Mouse (Mus musculus): ENCODE results near the gene Cd40lg. TPM values are rescaled to one million over a fixed set of nuclear protein-coding genes. Genes with fewer than 3 reads are reported as not detected.

The Cd40lg gene
- total and polyA plus RNA-seq, 2 experiments from 2014 or later, result not detected

DNA sequence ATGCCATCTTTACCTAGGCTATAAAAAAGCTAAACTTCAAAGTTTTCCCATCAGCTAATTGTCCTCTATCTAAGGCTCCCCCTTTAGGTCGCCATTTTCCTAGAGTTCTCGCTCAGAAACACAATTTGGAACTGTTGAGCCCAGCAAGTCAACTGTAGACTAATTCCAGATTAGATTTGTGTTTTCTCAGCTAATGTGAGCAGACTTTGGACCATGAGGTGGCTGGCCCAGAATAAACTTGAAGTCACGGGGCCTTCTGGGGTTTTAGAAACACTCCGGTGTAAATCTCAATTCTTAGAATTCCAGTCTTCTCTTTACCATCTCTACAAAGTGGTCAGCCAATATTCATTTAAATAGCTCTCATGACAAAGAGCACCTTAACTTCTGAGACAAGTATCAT lies 3.6 kb downstream of the Cd40lg start:
- Histone ChIP-seq H3K9me3 (ENCODE audit: low read length) (no peaks in the 10 kb centered on the region), H3K4me1 (ENCODE audit: insufficient read depth, low read length) (no peaks in the 10 kb centered on the region), H3K9ac (replicated peaks; ENCODE audit: low read length, poor library complexity, severe bottlenecking) (no peak overlapping the region), H3K27me3 (ENCODE audit: insufficient read depth, low read length) (no peaks in the 10 kb centered on the region), H3K4me2 (ENCODE audit: low read depth, low read length, poor library complexity, severe bottlenecking) (no peak overlapping the region), H3K27ac (ENCODE audit: low read depth, low read length) (no peak overlapping the region), H3K36me3 (ENCODE audit: insufficient read depth, low read length) (no peaks in the 10 kb centered on the region), H3K4me3 (ENCODE audit: low read depth, low read length) (no peak overlapping the region)
- ATAC-seq (ENCODE audit: low FRiP score) (no peak), DNase-seq (ENCODE audit: low spot score) (no peak)
- 94% methylated on average over 4 of the region's 4 CpGs for WGBS
- no peak for TF ChIP-seq CTCF (IDR thresholded peaks at IDR 0.05)

- ATAC-seq (ENCODE audit: low FRiP score) (no peak), DNase-seq (ENCODE audit: low spot score) (no peak)
- H3K9ac ChIP-seq (replicated peaks; ENCODE audit: low read length, poor library complexity, severe bottlenecking), result no peak overlapping the region
- H3K4me3 ChIP-seq (ENCODE audit: low read depth, low read length), result no peak overlapping the region
- no peaks in the 10 kb centered on the region for H3K4me1 ChIP-seq (ENCODE audit: insufficient read depth, low read length)
- H3K4me2 ChIP-seq (ENCODE audit: low read depth, low read length, poor library complexity, severe bottlenecking), result no peak overlapping the region
- TF ChIP-seq CTCF (IDR thresholded peaks at IDR 0.05), result no peak
- H3K9me3 ChIP-seq (ENCODE audit: low read length), result no peaks in the 10 kb centered on the region
- WGBS, result 60% methylated on average over 5 of the region's 5 CpGs
- no peak overlapping the region for H3K27ac ChIP-seq (ENCODE audit: low read depth, low read length)
- H3K27me3 ChIP-seq (ENCODE audit: insufficient read depth, low read length), result no peaks in the 10 kb centered on the region
- no peaks in the 10 kb centered on the region for H3K36me3 ChIP-seq (ENCODE audit: insufficient read depth, low read length)
Observed at GRCm38 (mm10) chrX:57216271-57216670, 4.3 kb downstream of the Cd40lg start.

- Histone ChIP-seq H3K27ac (ENCODE audit: low read depth, low read length) (no peak overlapping the region), H3K4me1 (ENCODE audit: insufficient read depth, low read length) (no peaks in the 10 kb centered on the region), H3K9ac (replicated peaks; ENCODE audit: low read length, poor library complexity, severe bottlenecking) (no peak overlapping the region), H3K9me3 (ENCODE audit: low read length) (no peaks in the 10 kb centered on the region), H3K4me3 (ENCODE audit: low read depth, low read length) (no peak overlapping the region), H3K36me3 (ENCODE audit: insufficient read depth, low read length) (no peaks in the 10 kb centered on the region), H3K27me3 (ENCODE audit: insufficient read depth, low read length) (no peaks in the 10 kb centered on the region), H3K4me2 (ENCODE audit: low read depth, low read length, poor library complexity, severe bottlenecking) (no peak overlapping the region)
- 89% methylated on average over 5 of the region's 5 CpGs for WGBS
- DNase-seq (ENCODE audit: low spot score), result no peak
- no peak for TF ChIP-seq CTCF (IDR thresholded peaks at IDR 0.05)
- ATAC-seq (ENCODE audit: low FRiP score), result no peak
Observed at GRCm38 (mm10) chrX:57219563-57219962, 7.6 kb downstream of the Cd40lg start.

DNA sequence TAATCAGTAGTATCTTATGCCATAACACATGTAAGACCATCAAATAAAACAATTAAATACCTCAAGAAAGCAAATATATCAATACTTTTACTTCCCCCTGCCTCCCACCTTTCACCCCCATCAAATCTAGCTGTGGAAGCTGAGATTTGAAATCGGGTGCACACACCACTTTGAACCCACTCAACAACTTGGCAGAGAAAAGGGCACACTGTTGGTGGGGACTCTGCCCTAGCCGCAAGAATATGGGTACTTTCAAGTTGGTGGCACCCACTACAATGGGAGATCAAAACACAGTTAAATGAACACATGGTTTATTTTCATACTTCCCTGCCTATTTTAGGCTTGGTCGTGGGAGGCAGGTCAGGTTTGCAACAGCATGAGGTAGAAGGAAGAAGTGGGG lies 9.9 kb downstream of the Cd40lg start:
- no peak for ATAC-seq (ENCODE audit: low FRiP score)
- WGBS, result 84% methylated on average over 3 of the region's 3 CpGs
- DNase-seq (ENCODE audit: low spot score), result no peak
- Histone ChIP-seq H3K4me3 (ENCODE audit: low read depth, low read length) (no peak overlapping the region), H3K4me1 (ENCODE audit: insufficient read depth, low read length) (no peaks in the 10 kb centered on the region), H3K36me3 (ENCODE audit: insufficient read depth, low read length) (no peaks in the 10 kb centered on the region), H3K27me3 (ENCODE audit: insufficient read depth, low read length) (no peaks in the 10 kb centered on the region), H3K9ac (replicated peaks; ENCODE audit: low read length, poor library complexity, severe bottlenecking) (no peak overlapping the region), H3K9me3 (ENCODE audit: low read length) (no peaks in the 10 kb centered on the region), H3K4me2 (ENCODE audit: low read depth, low read length, poor library complexity, severe bottlenecking) (no peak overlapping the region), H3K27ac (ENCODE audit: low read depth, low read length) (no peak overlapping the region)
- TF ChIP-seq CTCF (IDR thresholded peaks at IDR 0.05), result no peak

GRCm38 (mm10) chrX:57223301-57223700 lies 11.4 kb downstream of the Cd40lg start:
- H3K4me3 ChIP-seq (ENCODE audit: low read depth, low read length), result no peak overlapping the region
- no peaks in the 10 kb centered on the region for H3K36me3 ChIP-seq (ENCODE audit: insufficient read depth, low read length)
- H3K9ac ChIP-seq (replicated peaks; ENCODE audit: low read length, poor library complexity, severe bottlenecking), result no peak overlapping the region
- 78% methylated on average over 10 of the region's 10 CpGs for WGBS
- DNase-seq (ENCODE audit: low spot score) (no peak), ATAC-seq (ENCODE audit: low FRiP score) (no peak)
- no peak for TF ChIP-seq CTCF (IDR thresholded peaks at IDR 0.05)
- no peaks in the 10 kb centered on the region for H3K9me3 ChIP-seq (ENCODE audit: low read length)
- no peaks in the 10 kb centered on the region for H3K27me3 ChIP-seq (ENCODE audit: insufficient read depth, low read length)
- H3K27ac ChIP-seq (ENCODE audit: low read depth, low read length), result no peak overlapping the region
- H3K4me2 ChIP-seq (ENCODE audit: low read depth, low read length, poor library complexity, severe bottlenecking), result no peak overlapping the region
- H3K4me1 ChIP-seq (ENCODE audit: insufficient read depth, low read length), result no peaks in the 10 kb centered on the region

DNA sequence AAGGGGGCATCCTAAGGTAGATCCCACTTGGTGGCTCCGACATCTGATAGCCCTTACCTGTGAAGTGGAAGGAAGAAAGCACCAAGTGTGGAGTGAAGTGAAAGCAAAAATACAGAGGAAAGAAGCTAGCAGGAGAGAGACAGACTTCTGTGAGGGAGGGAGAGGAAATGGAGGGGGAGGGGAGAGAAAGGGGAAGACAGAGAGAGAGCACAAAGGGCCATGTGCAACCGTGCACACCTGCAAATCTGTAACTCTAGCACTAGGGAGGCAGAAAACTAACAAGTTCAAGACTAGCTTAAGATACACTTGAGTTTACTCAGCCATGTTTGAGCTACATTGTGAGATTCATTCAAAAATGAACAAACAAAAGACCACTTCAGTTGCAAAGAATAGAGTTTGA lies 16.2 kb downstream of the Cd40lg start:
- TF ChIP-seq CTCF (IDR thresholded peaks at IDR 0.05), result no peak
- Histone ChIP-seq H3K27me3 (ENCODE audit: insufficient read depth, low read length) (no peaks in the 10 kb centered on the region), H3K4me3 (ENCODE audit: low read depth, low read length) (no peak overlapping the region), H3K27ac (ENCODE audit: low read depth, low read length) (no peak overlapping the region), H3K4me2 (ENCODE audit: low read depth, low read length, poor library complexity, severe bottlenecking) (no peak overlapping the region), H3K9me3 (ENCODE audit: low read length) (no peaks in the 10 kb centered on the region), H3K9ac (replicated peaks; ENCODE audit: low read length, poor library complexity, severe bottlenecking) (no peak overlapping the region), H3K4me1 (ENCODE audit: insufficient read depth, low read length) (no peaks in the 10 kb centered on the region), H3K36me3 (ENCODE audit: insufficient read depth, low read length) (no peaks in the 10 kb centered on the region)
- ATAC-seq (ENCODE audit: low FRiP score) (no peak), DNase-seq (ENCODE audit: low spot score) (no peak)
- 66% methylated on average over 2 of the region's 2 CpGs for WGBS

Data from midbrain, postnatal 0 days (tissue).